In the genomic region with DNA sequence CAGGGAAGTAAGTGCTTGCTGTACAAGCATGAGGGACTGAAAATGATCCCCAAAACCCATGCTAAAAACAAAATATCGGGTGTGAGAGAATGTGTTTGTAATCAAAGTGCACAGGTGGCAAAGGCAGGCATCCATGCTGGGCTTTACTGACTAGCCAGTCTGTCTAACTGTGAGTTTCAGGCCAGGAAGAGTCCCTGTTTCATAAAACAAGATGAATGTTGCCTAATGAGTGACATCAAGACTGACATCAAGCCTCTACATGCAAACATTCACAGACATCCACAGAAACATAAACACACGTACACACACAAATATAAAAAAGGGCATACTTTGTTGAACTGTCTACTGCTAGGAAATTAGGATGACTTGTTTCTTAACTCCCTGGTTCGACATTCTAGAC, we compare ENCODE assay signal across 19 mouse cellular contexts.
DNase-seq lines count a peak whose midpoint lies in the region; ATAC-seq and TF ChIP-seq lines count a peak whose summit lies in the region.
"Had no signal": no experiment of that assay in that cellular context is flagged by ENCODE, and none has a peak within 500 bp of the region (broad histone marks: within the 10 kb centered on the region; RNA-seq: fewer than 3 reads in every experiment).

No protein-coding gene starts in this region.

- H3K36me3 ChIP-seq in liver, embryonic 13.5 days: no peaks in the 10 kb centered on the region
- H3K36me3 ChIP-seq in ES-Bruce4 (ENCODE audit: control insufficient read depth, insufficient read depth, low read length, poor library complexity, severe bottlenecking): no peaks in the 10 kb centered on the region
- H3K36me3 ChIP-seq in liver, embryonic 16.5 days (ENCODE audit: control insufficient read depth, insufficient read depth): no peaks in the 10 kb centered on the region
- H3K36me3 ChIP-seq: embryonic facial prominence, embryonic 10.5 days; embryonic facial prominence, embryonic 12.5 days; forebrain, embryonic 15.5 days; G1E had no signal

- TF ChIP-seq POLR2A in ES-Bruce4 (IDR thresholded peaks at IDR 0.05; ENCODE audit: insufficient read depth, low read length): no peak

- 56% methylated on average over 3 of the region's 3 CpGs for WGBS in liver, embryonic 13.5 days (ENCODE audit: insufficient replicate concordance)
- 48% methylated on average over 3 of the region's 3 CpGs for WGBS in liver, embryonic 16.5 days (ENCODE audit: insufficient replicate concordance)

- H3K27me3 ChIP-seq in liver, embryonic 13.5 days: no peaks in the 10 kb centered on the region
- H3K27me3 ChIP-seq in ES-Bruce4 (ENCODE audit: control insufficient read depth, insufficient read depth, low read length, poor library complexity, severe bottlenecking): no peaks in the 10 kb centered on the region
- no peaks in the 10 kb centered on the region for H3K27me3 ChIP-seq in liver, embryonic 16.5 days (ENCODE audit: control insufficient read depth, insufficient read depth, low read depth, low read length)
- H3K27me3 ChIP-seq: embryonic facial prominence, embryonic 12.5 days; forebrain, embryonic 13.5 days; forebrain, embryonic 15.5 days; Patski had no signal

- no peak overlapping the region for H3K4me2 ChIP-seq in liver, embryonic 13.5 days
- no peak overlapping the region for H3K4me2 ChIP-seq in liver, embryonic 16.5 days (ENCODE audit: low read depth, low read length)
- H3K4me2 ChIP-seq: embryonic facial prominence, embryonic 12.5 days; forebrain, embryonic 13.5 days; forebrain, embryonic 15.5 days had no signal

- no peak overlapping the region for H3K4me3 ChIP-seq in layer of hippocampus, adult 2 months
- H3K4me3 ChIP-seq in liver, embryonic 13.5 days (replicated peaks): no peak overlapping the region
- no peak overlapping the region for H3K4me3 ChIP-seq in ES-Bruce4 (ENCODE audit: low read depth, low read length)
- no peak overlapping the region for H3K4me3 ChIP-seq in liver, embryonic 16.5 days (ENCODE audit: low read depth, low read length)
- H3K4me3 ChIP-seq: embryonic facial prominence, embryonic 10.5 days; embryonic facial prominence, embryonic 12.5 days; forebrain, embryonic 13.5 days; forebrain, embryonic 15.5 days had no signal

- no peak for ATAC-seq in liver, embryonic 13.5 days (ENCODE audit: low read depth)
- no peak for ATAC-seq in liver, embryonic 16.5 days (ENCODE audit: low read depth)
- ATAC-seq: activated CD4-positive, CD25-positive, alpha-beta regulatory T cell, adult 4 months; forebrain, embryonic 13.5 days; forebrain, embryonic 15.5 days; Patski had no signal

- H3K27ac ChIP-seq in layer of hippocampus, adult 2 months: peak overlapping the region; percentile 25; the same call in 1 of the 2 replicates
- H3K27ac ChIP-seq in liver, embryonic 13.5 days: peak overlapping the region; percentile 78
- H3K27ac ChIP-seq in ES-Bruce4 (ENCODE audit: insufficient read depth, low read length): peak overlapping the region; percentile 53
- peak overlapping the region; percentile 82; the same call in 1 of the 2 replicates for H3K27ac ChIP-seq in liver, embryonic 16.5 days (ENCODE audit: low read length)
- H3K27ac ChIP-seq: embryonic facial prominence, embryonic 10.5 days; embryonic facial prominence, embryonic 12.5 days; forebrain, embryonic 13.5 days; forebrain, embryonic 15.5 days had no signal

- H3K9me3 ChIP-seq in liver, embryonic 13.5 days (replicated peaks): no peaks in the 10 kb centered on the region
- H3K9me3 ChIP-seq in ES-Bruce4 (replicated peaks; ENCODE audit: control insufficient read depth, insufficient read depth, low read length, poor library complexity, severe bottlenecking): no peaks in the 10 kb centered on the region
- no peaks in the 10 kb centered on the region for H3K9me3 ChIP-seq in liver, embryonic 16.5 days (replicated peaks; ENCODE audit: control insufficient read depth, low read length)
- H3K9me3 ChIP-seq: embryonic facial prominence, embryonic 10.5 days; embryonic facial prominence, embryonic 12.5 days; forebrain, embryonic 13.5 days; forebrain, embryonic 15.5 days had no signal

- peaks cover under 1% of the 10 kb centered on the region; the same call in 1 of the 2 replicates for H3K4me1 ChIP-seq in liver, embryonic 13.5 days (replicated peaks)
- H3K4me1 ChIP-seq in ES-Bruce4 (ENCODE audit: control insufficient read depth, insufficient read depth, low read length): peaks cover 11% of the 10 kb centered on the region
- H3K4me1 ChIP-seq in liver, embryonic 16.5 days (ENCODE audit: control insufficient read depth, low read depth, low read length): no peaks in the 10 kb centered on the region
- H3K4me1 ChIP-seq: embryonic facial prominence, embryonic 12.5 days; forebrain, embryonic 13.5 days; forebrain, embryonic 15.5 days had no signal

- no peak overlapping the region for H3K9ac ChIP-seq in liver, embryonic 13.5 days
- 0 out of 2 replicates have a peak overlapping the region, but pooled peaks have one; percentile 5 for H3K9ac ChIP-seq in ES-Bruce4 (ENCODE audit: low read depth, poor library complexity, severe bottlenecking)
- no peak overlapping the region for H3K9ac ChIP-seq in liver, embryonic 16.5 days (ENCODE audit: low read depth, low read length)
- H3K9ac ChIP-seq: embryonic facial prominence, embryonic 12.5 days; forebrain, embryonic 13.5 days; forebrain, embryonic 15.5 days had no signal

- TF ChIP-seq EP300 in ES-Bruce4 (IDR thresholded peaks at IDR 0.05; ENCODE audit: insufficient read depth, low read depth, low read length): no peak

- no peak for DNase-seq in layer of hippocampus, adult 2 months (ENCODE audit: low spot score in 2 of 2)
- DNase-seq in layer of hippocampus, postnatal 25 days (ENCODE audit: extremely low spot score in 1 of 2, low spot score in 1 of 2): no peak
- DNase-seq in liver, embryonic 13.5 days: no peak
- DNase-seq in liver: no peak
- DNase-seq in gastrocnemius, adult 18-20 months (ENCODE audit: low spot score): no peak
- DNase-seq in urinary bladder, postnatal 36 days (ENCODE audit: low spot score in 2 of 2): no peak
- DNase-seq: adrenal gland, adult 8-10 months; cerebellum, adult 11-12 months; cerebellum, adult 9-10 months; cerebellum, postnatal 10 days had no signal

- no peak for TF ChIP-seq CTCF in layer of hippocampus, adult 2 months (conservative IDR thresholded peaks at IDR 0.05)
- no peak for TF ChIP-seq CTCF in ES-Bruce4 (IDR thresholded peaks at IDR 0.05; ENCODE audit: low read depth, low read length)

Comparison
In these comparisons a context has a peak if more than half of its experiments do, and no peak if none do; other contexts are left out.
1. H3K27ac ChIP-seq: peak in every context shown above with its lines; median percentile 82 in liver, embryonic 16.5 days; 78 in liver, embryonic 13.5 days; 53 in ES-Bruce4; 25 in layer of hippocampus, adult 2 months.